Mouse (Mus musculus): Measurements from ENCODE around the gene Scarf2. TPM values are rescaled to one million over a fixed set of nuclear protein-coding genes. Genes with fewer than 3 reads are reported as not detected.
A peak's percentile ranks its signal among the peaks of the same experiment; 100 is the strongest.

Gene Scarf2
- polyA plus RNA-seq, 1 experiment from 2014 or later: 0.67 TPM

DNA sequence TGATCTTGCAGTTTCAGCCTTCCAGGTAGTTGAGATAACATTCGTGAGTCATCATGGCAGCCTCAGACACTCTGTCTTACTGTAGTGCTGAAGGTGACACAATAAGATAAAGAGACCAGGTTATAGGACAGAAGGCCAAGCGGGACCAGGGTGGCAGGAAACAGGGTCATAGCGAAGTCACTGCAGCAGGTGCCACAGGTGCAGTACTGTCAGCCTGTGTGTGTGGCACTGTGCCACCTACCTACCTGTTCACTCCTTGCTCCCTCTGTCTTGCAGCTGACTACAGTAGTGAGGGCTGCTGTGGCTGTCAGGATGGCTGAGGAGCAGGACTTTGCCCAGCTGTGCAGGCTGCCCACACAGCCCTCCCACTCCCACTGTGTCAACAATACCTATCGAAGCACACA, 33.0 kb upstream of the Scarf2 start:
- ATAC-seq (ENCODE audit: low read depth): peak; percentile 59
- Histone ChIP-seq H3K27ac (ENCODE audit: low read length) (peak overlapping the region; percentile 23; the same call in 1 of the 2 replicates), H3K4me1 (ENCODE audit: control insufficient read depth, low read depth, low read length) (peaks cover 20% of the 10 kb centered on the region), H3K36me3 (ENCODE audit: control insufficient read depth, insufficient read depth) (no peaks in the 10 kb centered on the region), H3K4me2 (ENCODE audit: low read depth, low read length) (no peak overlapping the region), H3K9ac (ENCODE audit: low read depth, low read length) (no peak overlapping the region), H3K27me3 (ENCODE audit: control insufficient read depth, insufficient read depth, low read depth, low read length) (no peaks in the 10 kb centered on the region), H3K4me3 (ENCODE audit: low read depth, low read length) (no peak overlapping the region), H3K9me3 (replicated peaks; ENCODE audit: control insufficient read depth, low read length) (no peaks in the 10 kb centered on the region)
- WGBS (ENCODE audit: insufficient replicate concordance): 39% methylated on average over 4 of the region's 4 CpGs

GRCm38 (mm10) chr16:17768834-17769233, 28.2 kb upstream of the Scarf2 start:
- H3K27ac ChIP-seq (ENCODE audit: low read length): peak overlapping the region; percentile 55
- H3K4me3 ChIP-seq (ENCODE audit: low read depth, low read length): no peak overlapping the region
- no peaks in the 10 kb centered on the region for H3K36me3 ChIP-seq (ENCODE audit: control insufficient read depth, insufficient read depth)
- H3K9me3 ChIP-seq (replicated peaks; ENCODE audit: control insufficient read depth, low read length): no peaks in the 10 kb centered on the region
- peaks cover 3% of the 10 kb centered on the region for H3K4me1 ChIP-seq (ENCODE audit: control insufficient read depth, low read depth, low read length)
- no peaks in the 10 kb centered on the region for H3K27me3 ChIP-seq (ENCODE audit: control insufficient read depth, insufficient read depth, low read depth, low read length)
- no peak overlapping the region for H3K9ac ChIP-seq (ENCODE audit: low read depth, low read length)
- 48% methylated on average over 7 of the region's 7 CpGs for WGBS (ENCODE audit: insufficient replicate concordance)
- H3K4me2 ChIP-seq (ENCODE audit: low read depth, low read length): no peak overlapping the region
- peak; percentile 77 for ATAC-seq (ENCODE audit: low read depth)

DNA sequence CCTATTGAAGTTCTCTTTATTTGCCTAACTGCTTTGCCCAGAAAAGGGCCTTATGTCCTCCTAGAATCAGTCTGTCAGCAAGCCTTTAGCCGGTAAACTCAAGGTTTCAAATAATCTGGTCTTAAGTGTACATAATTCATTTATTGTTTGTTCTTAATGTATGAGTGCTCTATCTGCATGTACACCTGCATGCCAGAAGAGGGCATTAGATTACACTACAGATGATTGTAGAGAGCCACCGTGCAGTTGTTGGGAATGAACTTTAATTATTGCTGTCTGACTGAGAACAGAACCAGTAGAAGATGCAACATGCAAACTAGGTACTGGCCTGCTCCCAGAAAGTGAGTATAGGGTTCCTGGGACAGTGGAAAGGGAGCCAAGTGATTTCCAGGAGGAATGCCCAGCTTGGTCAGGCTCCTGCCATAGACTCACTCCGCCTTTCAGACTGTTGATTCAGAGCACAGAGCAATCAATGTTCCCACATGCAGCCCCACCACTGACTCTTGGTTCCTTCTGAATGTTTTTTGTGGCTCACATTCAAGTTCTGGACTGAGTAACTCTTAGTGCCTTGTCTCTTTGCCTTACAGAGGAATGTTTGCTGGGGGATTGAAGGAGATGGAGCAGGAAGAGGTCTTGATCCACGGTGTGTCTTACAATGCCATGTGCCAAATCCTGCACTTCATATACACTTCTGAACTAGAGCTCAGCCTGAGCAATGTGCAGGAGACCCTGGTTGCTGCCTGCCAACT, 25.8 kb upstream of the Scarf2 start:
- no peak overlapping the region for H3K9ac ChIP-seq (ENCODE audit: low read depth, low read length)
- H3K4me1 ChIP-seq (ENCODE audit: control insufficient read depth, low read depth, low read length): no peaks in the 10 kb centered on the region; the same call in 1 of the 2 replicates
- no peak overlapping the region for H3K4me3 ChIP-seq (ENCODE audit: low read depth, low read length)
- 74% methylated on average over 4 of the region's 4 CpGs for WGBS (ENCODE audit: insufficient replicate concordance)
- no peak overlapping the region for H3K4me2 ChIP-seq (ENCODE audit: low read depth, low read length)
- ATAC-seq (ENCODE audit: low read depth): no peak
- H3K9me3 ChIP-seq (replicated peaks; ENCODE audit: control insufficient read depth, low read length): no peaks in the 10 kb centered on the region
- H3K27me3 ChIP-seq (ENCODE audit: control insufficient read depth, insufficient read depth, low read depth, low read length): no peaks in the 10 kb centered on the region
- no peaks in the 10 kb centered on the region for H3K36me3 ChIP-seq (ENCODE audit: control insufficient read depth, insufficient read depth)
- H3K27ac ChIP-seq (ENCODE audit: low read length): no peak overlapping the region

GRCm38 (mm10) chr16:17776828-17777227, 20.3 kb upstream of the Scarf2 start:
- Histone ChIP-seq H3K4me3 (ENCODE audit: low read depth, low read length) (no peak overlapping the region), H3K27ac (ENCODE audit: low read length) (no peak overlapping the region), H3K9ac (ENCODE audit: low read depth, low read length) (no peak overlapping the region), H3K36me3 (ENCODE audit: control insufficient read depth, insufficient read depth) (peaks cover 3% of the 10 kb centered on the region), H3K9me3 (replicated peaks; ENCODE audit: control insufficient read depth, low read length) (no peaks in the 10 kb centered on the region), H3K4me2 (ENCODE audit: low read depth, low read length) (no peak overlapping the region), H3K27me3 (ENCODE audit: control insufficient read depth, insufficient read depth, low read depth, low read length) (no peaks in the 10 kb centered on the region), H3K4me1 (ENCODE audit: control insufficient read depth, low read depth, low read length) (no peaks in the 10 kb centered on the region)
- no peak for ATAC-seq (ENCODE audit: low read depth)
- WGBS (ENCODE audit: insufficient replicate concordance): 62% methylated on average over 11 of the region's 11 CpGs

GRCm38 (mm10) chr16:17778223-17778622, 18.9 kb upstream of the Scarf2 start:
- no peak for ATAC-seq (ENCODE audit: low read depth)
- H3K4me1 ChIP-seq (ENCODE audit: control insufficient read depth, low read depth, low read length): no peaks in the 10 kb centered on the region
- H3K4me3 ChIP-seq (ENCODE audit: low read depth, low read length): no peak overlapping the region
- H3K9ac ChIP-seq (ENCODE audit: low read depth, low read length): no peak overlapping the region
- H3K27ac ChIP-seq (ENCODE audit: low read length): no peak overlapping the region
- H3K9me3 ChIP-seq (replicated peaks; ENCODE audit: control insufficient read depth, low read length): no peaks in the 10 kb centered on the region
- peaks cover 3% of the 10 kb centered on the region for H3K36me3 ChIP-seq (ENCODE audit: control insufficient read depth, insufficient read depth)
- no peak overlapping the region for H3K4me2 ChIP-seq (ENCODE audit: low read depth, low read length)
- whole genome bisulfite sequencing (ENCODE audit: insufficient replicate concordance): 57% methylated on average over 4 of the region's 4 CpGs
- no peaks in the 10 kb centered on the region for H3K27me3 ChIP-seq (ENCODE audit: control insufficient read depth, insufficient read depth, low read depth, low read length)

DNA sequence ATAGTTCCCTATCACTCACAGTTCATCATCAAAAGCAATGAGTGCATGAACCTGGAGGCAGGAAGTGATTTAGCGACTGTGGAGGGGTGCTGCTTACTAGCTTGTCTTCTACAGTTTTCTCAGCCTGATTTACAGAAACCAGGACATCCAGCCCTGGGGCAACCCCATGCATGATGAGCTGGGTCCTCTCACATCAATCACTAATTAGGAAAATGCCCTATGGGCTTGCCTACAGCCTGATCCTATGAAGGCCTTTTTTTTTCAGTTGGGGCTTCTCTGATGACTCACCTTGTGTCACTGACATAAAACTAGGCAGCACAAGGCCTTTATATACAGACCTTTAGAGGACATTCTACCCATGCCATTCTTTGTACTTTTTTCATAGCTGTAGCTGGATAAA, 17.4 kb upstream of the Scarf2 start:
- peaks cover 3% of the 10 kb centered on the region for H3K36me3 ChIP-seq (ENCODE audit: control insufficient read depth, insufficient read depth)
- no peaks in the 10 kb centered on the region for H3K9me3 ChIP-seq (replicated peaks; ENCODE audit: control insufficient read depth, low read length)
- 45% methylated on average over 1 of the region's 1 CpGs for WGBS (ENCODE audit: insufficient replicate concordance)
- no peak for ATAC-seq (ENCODE audit: low read depth)
- no peak overlapping the region for H3K27ac ChIP-seq (ENCODE audit: low read length)
- no peak overlapping the region for H3K9ac ChIP-seq (ENCODE audit: low read depth, low read length)
- H3K4me3 ChIP-seq (ENCODE audit: low read depth, low read length): no peak overlapping the region
- no peak overlapping the region for H3K4me2 ChIP-seq (ENCODE audit: low read depth, low read length)
- H3K4me1 ChIP-seq (ENCODE audit: control insufficient read depth, low read depth, low read length): no peaks in the 10 kb centered on the region
- H3K27me3 ChIP-seq (ENCODE audit: control insufficient read depth, insufficient read depth, low read depth, low read length): no peaks in the 10 kb centered on the region

- WGBS (ENCODE audit: insufficient replicate concordance): 59% methylated on average over 3 of the region's 3 CpGs
- no peak overlapping the region for H3K27ac ChIP-seq (ENCODE audit: low read length)
- H3K27me3 ChIP-seq (ENCODE audit: control insufficient read depth, insufficient read depth, low read depth, low read length): no peaks in the 10 kb centered on the region
- H3K4me2 ChIP-seq (ENCODE audit: low read depth, low read length): no peak overlapping the region
- H3K9ac ChIP-seq (ENCODE audit: low read depth, low read length): no peak overlapping the region
- no peaks in the 10 kb centered on the region for H3K36me3 ChIP-seq (ENCODE audit: control insufficient read depth, insufficient read depth)
- no peaks in the 10 kb centered on the region for H3K9me3 ChIP-seq (replicated peaks; ENCODE audit: control insufficient read depth, low read length)
- ATAC-seq (ENCODE audit: low read depth): no peak
- no peaks in the 10 kb centered on the region for H3K4me1 ChIP-seq (ENCODE audit: control insufficient read depth, low read depth, low read length)
- H3K4me3 ChIP-seq (ENCODE audit: low read depth, low read length): no peak overlapping the region
These were observed 11.7 kb upstream of the Scarf2 start for GRCm38 (mm10) chr16:17785337-17785736.

- Histone ChIP-seq H3K4me3 (ENCODE audit: low read depth, low read length) (no peak overlapping the region), H3K27me3 (ENCODE audit: control insufficient read depth, insufficient read depth, low read depth, low read length) (peaks cover 27% of the 10 kb centered on the region), H3K4me2 (ENCODE audit: low read depth, low read length) (no peak overlapping the region), H3K36me3 (ENCODE audit: control insufficient read depth, insufficient read depth) (no peaks in the 10 kb centered on the region), H3K4me1 (ENCODE audit: control insufficient read depth, low read depth, low read length) (no peaks in the 10 kb centered on the region; the same call in 1 of the 2 replicates), H3K9me3 (replicated peaks; ENCODE audit: control insufficient read depth, low read length) (no peaks in the 10 kb centered on the region), H3K9ac (ENCODE audit: low read depth, low read length) (no peak overlapping the region), H3K27ac (ENCODE audit: low read length) (no peak overlapping the region)
- no peak for ATAC-seq (ENCODE audit: low read depth)
- 58% methylated on average over 3 of the region's 3 CpGs for WGBS (ENCODE audit: insufficient replicate concordance)
These were observed 4.4 kb upstream of the Scarf2 start for GRCm38 (mm10) chr16:17792728-17793127.

- H3K4me3 ChIP-seq (ENCODE audit: low read depth, low read length): no peak overlapping the region
- H3K9me3 ChIP-seq (replicated peaks; ENCODE audit: control insufficient read depth, low read length): no peaks in the 10 kb centered on the region
- H3K9ac ChIP-seq (ENCODE audit: low read depth, low read length): no peak overlapping the region
- no peak overlapping the region for H3K27ac ChIP-seq (ENCODE audit: low read length)
- 70% methylated on average over 4 of the region's 4 CpGs for WGBS (ENCODE audit: insufficient replicate concordance)
- no peak overlapping the region for H3K4me2 ChIP-seq (ENCODE audit: low read depth, low read length)
- H3K36me3 ChIP-seq (ENCODE audit: control insufficient read depth, insufficient read depth): no peaks in the 10 kb centered on the region
- peaks cover 4% of the 10 kb centered on the region; the same call in 1 of the 2 replicates for H3K4me1 ChIP-seq (ENCODE audit: control insufficient read depth, low read depth, low read length)
- peaks cover 40% of the 10 kb centered on the region for H3K27me3 ChIP-seq (ENCODE audit: control insufficient read depth, insufficient read depth, low read depth, low read length)
- no peak for ATAC-seq (ENCODE audit: low read depth)
These were observed 3.0 kb upstream of the Scarf2 start for GRCm38 (mm10) chr16:17794047-17794446.

Measured in liver, embryonic 16.5 days (tissue).